Mouse (Mus musculus): ENCODE data around the gene Acrbp.

Gene Acrbp

GRCm38 (mm10) chr6:125101444-125101843, 52.0 kb downstream of the Acrbp start:
- ChIA-PET POLR2A (interaction anchor here in 3 of 4 experiments (0.6 to 4.1 kb wide), 34 partner anchors 8 to 360 kb away, joined by 3 to 24 read pairs (median 4); partner anchors contain the start of genes Mrpl51 (in 2 of the 3), Ncapd2 (in 2 of the 3), Cdca3 (in 1 of the 3) and Grcc10 (in 1 of the 3)), CTCF (interaction anchor here in 3 of 4 experiments (0.5 to 1.4 kb wide), 5 partner anchors 10 to 170 kb away, joined by 3 to 5 read pairs (median 3); no protein-coding TSS in a partner anchor)

- CTCF ChIA-PET: interaction anchor here (0.6 to 1.0 kb wide), 5 partner anchors 10 to 252 kb away, joined by 3 to 5 read pairs (median 3); no protein-coding TSS in a partner anchor
Measured at GRCm38 (mm10) chr6:125104223-125104622, 54.7 kb downstream of the Acrbp start.

GRCm38 (mm10) chr6:125107705-125108104, 58.2 kb downstream of the Acrbp start:
- ChIA-PET CTCF (interaction anchor here in 1 of 4 experiments (1.1 to 1.6 kb wide), 2 partner anchors 30 to 164 kb away, joined by 3 to 7 read pairs; no protein-coding TSS in a partner anchor), POLR2A (interaction anchor here in 1 of 4 experiments (0.6 to 2.1 kb wide), 5 partner anchors 10 to 84 kb away, joined by 3 to 7 read pairs (median 3); partner anchors contain the start of genes Mrpl51 and Ncapd2)

More at GRCm38 (mm10) chr6:125104223-125104622, 54.7 kb downstream of the Acrbp start:
- POLR2A ChIA-PET: interaction anchor here in 3 of 4 experiments (0.6 to 1.0 kb wide), 6 partner anchors 9 to 322 kb away, joined by 3 to 5 read pairs (median 4); no protein-coding TSS in a partner anchor

- POLR2A ChIA-PET: interaction anchor here in 2 of 4 experiments (0.7 to 2.6 kb wide), 21 partner anchors 8 to 368 kb away, joined by 3 to 14 read pairs (median 4); partner anchors contain the start of genes Grcc10 (in 1 of the 2) and Zfp384 (in 1 of the 2)
- CTCF ChIA-PET: interaction anchor here in 3 of 4 experiments (0.6 to 1.4 kb wide), 4 partner anchors 28 to 166 kb away, joined by 3 to 4 read pairs (median 3); no protein-coding TSS in a partner anchor
Measured at GRCm38 (mm10) chr6:125109371-125109770, 59.9 kb downstream of the Acrbp start.

- CTCF ChIA-PET: interaction anchor here (0.6 to 1.5 kb wide), 14 partner anchors 9 to 251 kb away, joined by 3 to 6 read pairs (median 3); no protein-coding TSS in a partner anchor
Measured at GRCm38 (mm10) chr6:125110927-125111326, 61.4 kb downstream of the Acrbp start.

GRCm38 (mm10) chr6:125112553-125112952, 63.1 kb downstream of the Acrbp start:
- CTCF ChIA-PET: no interaction called here
- POLR2A ChIA-PET: interaction anchor here in 2 of 4 experiments (1.4 to 2.6 kb wide), 4 partner anchors 11 to 62 kb away, joined by 4 to 22 read pairs (median 8); no protein-coding TSS in a partner anchor

More at GRCm38 (mm10) chr6:125110927-125111326, 61.4 kb downstream of the Acrbp start:
- POLR2A ChIA-PET: interaction anchor here in 3 of 4 experiments (0.6 to 2.6 kb wide), 20 partner anchors 9 to 481 kb away, joined by 3 to 14 read pairs (median 3); partner anchors contain the start of genes Mrpl51 (in 1 of the 3), Ncapd2 (in 1 of the 3) and Vamp1 (in 1 of the 3)

All from embryonic stem cell, embryonic (primary cell).